Mouse (Mus musculus) frontal cortex, postnatal 36 days (tissue): ENCODE results near the gene Gria1.

ENCODE experiments used
- DNase-seq, 2 experiments: peaks; one replicate each; pipeline ENCODE4 v3.0.0; 2022; ENCODE audit warnings: low spot score in 2 of 2

The Gria1 gene

GRCm38 (mm10) chr11:57162931-57163330, 151.7 kb downstream of the Gria1 start:
- no peak for DNase-seq

DNA sequence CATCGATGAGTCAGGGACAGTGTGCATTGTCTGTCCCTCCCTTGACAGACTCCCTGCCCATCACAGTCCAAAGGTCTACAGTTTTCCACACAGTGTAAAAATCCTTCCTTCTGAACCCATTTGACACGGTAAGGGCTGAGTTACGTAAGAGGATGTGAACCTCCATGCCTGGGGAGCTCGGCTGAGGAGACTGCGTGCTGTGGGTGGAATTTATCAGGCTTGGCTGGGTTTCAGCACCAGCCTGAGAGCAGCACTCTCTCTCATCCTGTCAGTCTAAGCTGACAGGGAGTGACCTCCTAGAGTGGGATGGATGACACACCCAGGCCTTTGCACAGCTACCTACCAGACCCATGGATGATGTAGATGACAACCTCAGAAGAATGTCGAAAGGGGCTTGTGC, 158.9 kb downstream of the Gria1 start:
- peak; percentile 44 to 45 for DNase-seq

- no peak for DNase-seq
These were observed 163.0 kb downstream of the Gria1 start for GRCm38 (mm10) chr11:57174165-57174564.

DNA sequence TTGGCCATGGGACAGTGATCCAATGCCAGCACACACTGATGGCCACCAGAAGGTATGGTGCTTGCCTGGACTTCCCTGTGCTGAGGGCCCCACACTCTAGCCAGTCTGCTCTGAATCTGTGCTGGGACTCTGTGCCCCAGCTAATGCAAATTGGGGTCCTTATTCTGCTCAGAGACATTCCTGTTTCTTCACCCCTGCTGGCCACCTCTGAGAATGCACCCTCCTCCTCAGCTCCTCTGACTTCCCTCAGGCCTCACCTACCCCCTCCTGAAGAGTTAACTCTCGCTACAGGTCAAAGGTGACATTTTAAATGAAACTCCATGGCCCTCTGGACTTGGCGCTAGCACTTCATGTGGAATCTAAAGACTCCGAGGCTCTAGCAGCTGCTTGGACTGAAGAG, 165.4 kb downstream of the Gria1 start:
- DNase-seq, result no peak

- no peak for DNase-seq
These were observed 173.0 kb downstream of the Gria1 start for GRCm38 (mm10) chr11:57184216-57184615.

DNA sequence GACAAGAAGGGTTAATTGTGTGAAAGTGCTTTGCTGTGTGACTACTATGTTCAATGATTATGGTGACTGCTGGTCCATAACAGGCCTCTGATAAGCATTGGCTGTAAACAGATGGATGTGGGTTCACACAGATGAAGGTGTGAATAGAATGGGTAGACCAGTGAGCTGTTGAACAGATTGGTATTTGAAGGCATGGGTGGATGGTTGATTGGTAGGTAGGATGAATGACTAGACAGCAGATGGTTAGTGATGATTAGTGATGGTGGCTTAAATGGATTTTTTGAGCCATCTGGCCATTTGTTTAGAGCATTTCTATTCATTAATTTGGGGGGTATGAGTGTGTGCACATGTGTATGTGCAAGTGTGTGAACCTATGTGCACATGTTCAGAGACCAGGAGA, 173.9 kb downstream of the Gria1 start:
- DNase-seq, result no peak

DNA sequence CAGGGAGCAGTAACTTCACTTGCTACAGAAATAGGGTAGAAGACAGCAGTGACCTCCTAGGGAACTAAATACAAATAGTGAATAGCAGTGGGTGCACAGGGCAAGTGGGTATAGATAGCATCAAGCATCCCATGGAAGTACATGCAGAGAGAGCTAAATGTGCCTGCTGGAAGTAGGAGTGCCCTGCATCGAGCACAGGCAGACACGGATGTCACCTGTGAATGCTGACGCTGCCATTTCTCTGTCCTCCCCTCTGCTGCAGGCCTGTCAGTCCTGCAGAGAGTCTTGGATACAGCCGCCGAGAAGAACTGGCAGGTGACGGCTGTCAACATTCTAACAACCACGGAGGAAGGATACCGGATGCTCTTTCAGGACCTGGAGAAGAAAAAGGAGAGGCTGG, 178.2 kb downstream of the Gria1 start:
- no peak for DNase-seq

- no peak for DNase-seq
These were observed 183.6 kb downstream of the Gria1 start for GRCm38 (mm10) chr11:57194746-57195145.

GRCm38 (mm10) chr11:57201245-57201976, 190.2 kb downstream of the Gria1 start:
- DNase-seq, result no peak

DNA sequence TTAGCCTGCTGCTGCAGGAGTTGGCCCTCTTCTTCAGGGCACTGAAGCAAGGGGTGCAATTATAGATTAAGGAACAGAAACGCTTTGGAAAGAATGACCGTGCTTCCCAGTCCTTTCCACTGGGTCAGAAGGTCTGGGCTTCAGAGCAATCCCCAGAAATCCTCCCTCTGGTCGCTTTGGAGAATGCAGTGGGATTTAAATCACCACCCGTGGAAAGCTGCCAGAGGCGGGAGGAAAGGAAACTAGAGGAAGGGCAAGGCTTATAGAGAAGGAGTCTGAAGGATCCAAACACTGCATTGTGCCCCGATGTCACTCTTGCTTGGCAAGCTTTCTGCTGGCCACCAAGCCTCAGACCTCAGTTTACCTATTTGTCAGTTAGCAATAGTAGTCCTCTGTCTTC, 193.2 kb downstream of the Gria1 start:
- no peak for DNase-seq

DNA sequence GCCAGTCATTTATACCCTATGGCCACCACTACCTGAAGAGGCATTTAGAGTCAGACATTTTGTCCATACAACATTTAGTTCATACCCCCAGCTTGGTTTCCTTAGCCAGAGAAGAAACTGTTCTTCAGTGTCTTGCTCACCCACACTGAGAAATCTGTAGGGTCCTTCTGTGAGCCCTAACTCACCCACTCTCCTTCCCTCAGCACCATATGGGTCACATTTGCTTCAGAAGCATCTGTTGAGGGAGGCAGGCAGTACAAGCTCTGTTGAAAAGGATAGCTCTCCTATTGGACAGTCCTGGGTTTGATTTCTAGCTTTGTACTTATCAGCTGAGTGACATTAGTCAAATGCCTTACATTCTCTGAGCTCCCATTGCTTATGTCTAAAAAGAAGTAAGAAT, 196.1 kb downstream of the Gria1 start:
- DNase-seq, result peak in 1 of 2 experiments; percentile 29

GRCm38 (mm10) chr11:57214079-57214478, 202.9 kb downstream of the Gria1 start:
- DNase-seq, result no peak

DNA sequence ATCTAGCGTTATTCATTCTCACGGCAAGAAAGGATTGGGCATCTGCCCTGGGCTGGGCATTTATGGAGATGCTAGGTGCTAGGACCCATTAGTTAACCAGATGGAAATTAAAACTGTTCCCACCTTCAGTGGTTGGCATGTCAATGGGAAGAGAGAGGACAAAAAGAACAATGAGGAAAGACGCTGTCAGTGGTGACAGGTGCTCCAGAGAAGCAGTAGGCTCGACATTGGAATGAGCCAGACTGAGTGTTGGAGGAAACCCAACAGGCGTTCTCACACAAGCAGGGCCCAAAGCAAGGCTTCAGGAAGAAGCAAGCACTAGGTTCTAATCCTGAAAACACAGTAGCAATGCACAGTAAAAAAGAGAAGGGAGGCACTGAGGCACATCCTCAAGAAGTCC, 203.4 kb downstream of the Gria1 start:
- DNase-seq, result no peak

DNA sequence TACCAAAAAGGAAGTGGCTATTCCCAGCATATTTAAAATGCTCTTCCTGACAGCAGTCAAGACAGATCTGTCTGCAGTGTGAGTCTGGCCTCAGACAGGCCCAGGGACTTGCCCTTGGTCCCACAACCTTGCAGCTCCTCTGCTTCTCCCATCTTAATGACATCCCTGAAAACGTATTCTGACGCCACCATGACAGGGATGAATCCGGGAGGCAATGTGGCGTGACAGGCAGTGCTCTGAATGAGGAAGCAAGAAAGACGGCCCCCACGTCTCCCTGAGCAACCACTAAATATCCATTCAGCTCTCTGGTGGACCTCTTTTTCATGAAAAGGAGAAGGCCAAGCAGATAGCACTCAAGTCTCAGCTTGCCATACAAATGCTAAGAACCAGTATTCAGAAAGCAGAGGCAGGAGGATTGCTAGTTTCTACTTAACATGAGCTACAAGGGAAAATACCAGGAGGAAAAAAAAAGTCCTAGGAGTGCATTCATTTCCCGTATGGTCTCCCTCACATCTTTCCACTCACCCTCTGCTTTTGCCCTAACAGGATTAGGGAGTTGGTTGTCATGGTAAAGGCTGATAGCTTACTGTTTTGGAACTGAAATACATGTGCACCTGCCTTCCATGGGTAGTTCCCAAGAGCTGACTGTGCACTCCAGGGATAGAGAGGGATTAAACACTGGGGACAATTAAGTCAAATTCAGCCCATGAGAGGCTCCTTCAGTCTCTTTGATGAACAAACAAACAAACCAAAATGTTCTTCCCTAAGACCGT, 211.8 kb downstream of the Gria1 start:
- no peak for DNase-seq

GRCm38 (mm10) chr11:57235446-57235845, 224.3 kb downstream of the Gria1 start:
- peak; percentile 13 to 26 for DNase-seq

- no peak for DNase-seq
These were observed 225.2 kb downstream of the Gria1 start for GRCm38 (mm10) chr11:57236431-57236830.

DNA sequence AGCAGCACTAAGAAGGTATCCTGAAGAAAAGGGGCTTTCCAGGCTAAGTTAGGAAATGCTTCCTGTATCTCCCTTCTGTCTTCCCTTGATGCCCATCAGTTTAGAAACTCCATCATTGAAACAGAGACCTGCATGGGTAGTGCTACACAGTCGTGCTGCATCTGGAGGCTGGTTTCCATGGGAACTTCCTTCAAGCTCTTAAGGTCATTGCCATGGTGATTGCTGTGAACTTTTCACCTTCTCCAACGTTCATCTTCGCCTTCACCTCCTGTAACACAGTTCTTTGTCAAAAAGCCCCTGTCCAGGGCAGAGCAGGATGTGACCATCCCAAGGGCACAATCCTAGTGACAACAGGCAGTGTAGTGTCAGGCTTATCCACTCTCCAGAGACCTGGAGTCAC, 228.6 kb downstream of the Gria1 start:
- DNase-seq, result no peak

DNA sequence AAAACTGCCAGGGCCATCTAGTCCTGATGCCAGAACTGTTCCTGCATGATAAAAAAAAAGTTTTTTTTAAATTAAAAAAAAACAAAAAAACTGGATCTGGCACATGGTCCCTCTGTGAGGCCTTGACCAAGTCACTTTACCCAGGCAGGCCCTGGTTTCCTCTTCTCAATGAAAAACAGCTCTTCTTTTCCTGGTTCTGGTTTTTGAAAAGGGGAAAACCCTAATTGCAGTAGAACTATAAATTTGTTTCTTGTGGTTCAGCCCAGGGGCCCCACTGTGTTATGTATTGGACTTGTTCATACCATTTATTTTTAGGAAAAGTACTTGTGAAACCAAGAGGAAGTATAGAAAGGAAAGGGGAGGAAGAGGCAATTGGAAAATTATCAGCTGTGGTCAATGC, 232.6 kb downstream of the Gria1 start:
- no peak for DNase-seq

- DNase-seq, result peak; percentile 38 to 59
These were observed 233.4 kb downstream of the Gria1 start for GRCm38 (mm10) chr11:57244543-57244942.

- no peak for DNase-seq
These were observed 237.7 kb downstream of the Gria1 start for GRCm38 (mm10) chr11:57248870-57249269.

DNA sequence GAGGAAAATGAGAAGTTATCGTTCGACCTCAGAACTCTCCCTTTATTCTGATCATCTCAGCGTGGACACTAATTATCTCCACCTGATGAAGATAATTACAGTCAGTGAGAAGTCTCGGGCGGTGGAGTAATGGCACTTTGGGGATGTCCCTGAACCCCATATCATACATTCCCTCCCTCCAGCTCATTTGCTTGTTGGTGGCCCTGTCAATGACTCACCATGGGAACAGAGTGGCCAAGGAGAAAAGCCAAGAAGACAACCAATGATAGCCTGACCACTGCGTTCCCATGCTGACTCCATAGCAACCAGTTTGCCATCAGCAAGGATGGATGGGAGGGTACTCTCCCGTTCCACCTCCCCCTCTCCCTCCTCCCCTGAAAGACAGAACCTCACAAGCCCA, 238.9 kb downstream of the Gria1 start:
- DNase-seq, result no peak

- DNase-seq, result peak; percentile 66 to 77
These were observed 260.5 kb downstream of the Gria1 start for GRCm38 (mm10) chr11:57271687-57272086.

DNA sequence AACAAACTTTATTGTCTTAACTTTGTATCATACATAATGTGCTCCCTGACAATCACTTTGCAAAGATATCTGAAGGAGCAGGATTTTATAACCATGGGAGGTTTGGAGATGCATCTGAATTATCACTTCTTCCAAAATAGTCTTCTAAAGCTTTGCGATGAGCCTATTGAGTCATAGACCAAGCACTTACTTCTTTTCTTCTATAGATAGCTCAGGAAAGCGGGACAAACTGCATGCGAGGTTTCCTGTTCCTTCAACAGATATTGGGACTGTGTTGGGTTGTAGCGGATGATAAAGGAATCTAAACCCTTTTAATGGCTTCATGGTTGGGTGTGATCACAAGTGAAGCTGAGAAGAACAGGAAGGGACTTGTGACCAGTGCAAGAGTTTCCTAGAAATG, 263.5 kb downstream of the Gria1 start:
- DNase-seq, result no peak
